Mouse (Mus musculus): Measurements from ENCODE around the gene Sipa1l2. TPM values are rescaled to one million over a fixed set of nuclear protein-coding genes. Genes with fewer than 3 reads are reported as not detected.
A peak's percentile ranks its signal among the peaks of the same experiment; 100 is the strongest.

The Sipa1l2 gene
- total RNA-seq (2017) = 36.1 and 39.0 TPM in 2 replicates

- ATAC-seq (ENCODE audit: extremely low read depth, insufficient number of reproducible peaks, low FRiP score, poor library complexity, severe bottlenecking) = peak; percentile 82
Measured at GRCm38 (mm10) chr8:125569533-125570365, at the start of gene Sipa1l2. Gene Sipa1l2 (minus strand): TSS chr8:125569808.

DNA sequence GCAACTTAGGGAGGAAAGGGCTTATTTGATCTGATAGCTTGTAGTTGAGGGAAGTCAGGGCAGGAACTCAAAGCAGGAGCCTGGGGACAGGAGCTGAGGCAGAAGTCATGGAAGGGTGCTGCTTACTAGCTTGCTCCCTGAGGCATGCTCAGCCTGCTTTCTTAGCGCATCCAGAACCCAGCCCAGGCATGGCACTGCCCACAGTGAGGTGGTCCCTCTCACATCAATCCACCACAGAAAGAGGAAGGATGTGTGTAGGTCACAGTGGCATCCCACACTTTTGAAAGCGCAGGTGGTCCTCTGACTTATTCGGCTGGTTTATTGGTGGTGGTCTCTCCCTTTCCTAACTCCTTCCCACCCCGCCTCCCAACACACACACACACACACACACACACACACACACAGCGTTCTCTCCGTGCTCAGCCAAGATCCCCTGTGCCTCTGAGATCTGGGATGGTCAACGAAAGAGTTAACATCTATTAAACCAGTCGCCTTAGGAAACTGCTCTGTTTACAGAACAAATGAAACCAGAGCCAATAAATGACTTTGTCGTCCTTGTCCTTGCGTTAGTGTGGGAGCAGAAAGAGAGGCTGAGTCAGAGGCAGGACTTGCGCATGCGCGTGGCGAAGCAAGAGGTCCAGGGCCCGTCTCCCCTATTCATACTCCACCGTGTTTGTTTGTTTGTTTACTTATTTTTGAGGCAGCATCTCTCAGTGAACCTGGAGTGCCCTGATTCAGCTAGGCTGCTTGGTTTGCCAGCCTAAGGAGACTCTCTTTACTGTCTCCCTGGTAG, 49.1 kb upstream of the Sipa1l2 start:
- ATAC-seq (ENCODE audit: extremely low read depth, insufficient number of reproducible peaks, low FRiP score, poor library complexity, severe bottlenecking) = no peak

DNA sequence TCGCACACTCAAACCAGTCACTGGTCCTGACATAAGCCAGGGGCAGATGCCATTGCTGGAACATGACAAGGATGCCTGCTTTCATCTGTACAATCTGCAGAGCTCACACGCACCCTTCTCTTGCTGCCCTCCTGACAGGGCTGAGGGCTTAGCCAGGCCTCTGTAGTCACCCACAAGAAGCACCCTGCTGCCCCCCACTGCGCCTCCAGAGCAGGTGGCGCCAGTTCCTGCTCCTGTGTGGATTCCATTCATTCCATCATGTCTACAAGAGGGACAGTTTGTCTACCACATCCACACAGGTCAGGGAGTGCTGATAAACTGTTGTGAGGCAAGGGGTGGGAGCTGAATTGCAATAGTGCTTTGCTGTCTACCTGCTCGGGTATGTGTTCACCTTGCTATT, 47.3 kb upstream of the Sipa1l2 start:
- ATAC-seq (ENCODE audit: extremely low read depth, insufficient number of reproducible peaks, low FRiP score, poor library complexity, severe bottlenecking) = no peak

DNA sequence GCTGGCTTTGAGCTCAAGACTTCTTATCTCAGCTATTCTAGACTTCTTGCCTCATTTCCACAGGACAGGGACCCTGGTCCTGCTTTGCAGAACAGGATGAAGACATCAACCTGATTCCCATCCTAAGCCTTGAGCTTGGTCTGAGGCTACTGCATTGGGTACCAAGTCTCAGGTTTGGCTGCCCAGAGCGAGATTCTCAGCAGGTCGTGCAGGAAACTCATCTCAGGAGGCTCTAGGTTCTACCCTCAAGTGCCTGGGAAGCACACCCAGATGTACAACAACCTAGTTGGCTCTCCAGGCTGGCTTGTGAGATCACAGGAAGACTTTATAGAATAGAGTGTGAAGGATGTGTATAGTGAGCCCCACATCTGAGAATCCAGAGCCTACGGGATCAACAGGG, 46.4 kb upstream of the Sipa1l2 start:
- no peak for ATAC-seq (ENCODE audit: extremely low read depth, insufficient number of reproducible peaks, low FRiP score, poor library complexity, severe bottlenecking)

- no peak for ATAC-seq (ENCODE audit: extremely low read depth, insufficient number of reproducible peaks, low FRiP score, poor library complexity, severe bottlenecking)
Measured at GRCm38 (mm10) chr8:125613552-125613951, 43.9 kb upstream of the Sipa1l2 start.

GRCm38 (mm10) chr8:125611799-125612560, 42.4 kb upstream of the Sipa1l2 start:
- ATAC-seq (ENCODE audit: extremely low read depth, insufficient number of reproducible peaks, low FRiP score, poor library complexity, severe bottlenecking) = no peak

DNA sequence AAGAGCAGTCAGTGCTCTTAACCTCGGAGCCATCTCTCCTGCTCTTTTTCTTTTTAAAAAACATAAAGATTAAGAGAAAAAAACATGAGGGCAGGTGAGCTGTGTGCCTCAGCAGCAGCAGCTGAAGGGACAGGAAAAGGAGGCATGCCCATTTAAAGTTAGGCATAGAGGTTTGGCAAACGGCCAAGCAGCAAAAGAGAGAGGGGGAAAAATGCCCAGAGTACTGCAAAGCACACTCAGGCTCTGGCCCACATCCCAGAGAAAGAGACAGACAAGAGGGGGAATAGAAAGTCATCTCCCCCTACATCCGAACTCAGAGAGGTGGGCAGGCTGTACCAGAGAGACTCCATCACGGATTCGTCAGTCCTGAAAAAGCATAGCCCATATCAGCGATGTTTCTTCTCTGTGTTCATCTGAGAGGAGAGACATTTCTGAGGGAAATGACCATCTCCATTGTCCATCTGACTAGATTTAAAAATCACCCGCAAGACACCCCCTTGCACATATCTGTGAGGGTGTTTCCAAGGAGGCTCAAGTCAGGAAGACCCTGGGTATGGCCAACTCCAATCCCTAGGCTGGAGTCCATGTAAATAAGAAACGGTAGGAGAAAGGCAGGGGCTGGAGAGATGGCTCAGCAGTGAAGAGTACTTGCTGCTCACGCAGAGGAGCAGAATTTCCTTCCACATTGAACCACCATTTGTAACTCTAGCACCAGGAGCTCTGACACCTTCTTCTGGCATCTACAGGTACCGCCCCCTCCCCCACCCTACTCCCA, 41.6 kb upstream of the Sipa1l2 start:
- ATAC-seq (ENCODE audit: extremely low read depth, insufficient number of reproducible peaks, low FRiP score, poor library complexity, severe bottlenecking) = no peak

GRCm38 (mm10) chr8:125609737-125610136, 40.1 kb upstream of the Sipa1l2 start:
- ATAC-seq (ENCODE audit: extremely low read depth, insufficient number of reproducible peaks, low FRiP score, poor library complexity, severe bottlenecking) = no peak

GRCm38 (mm10) chr8:125607714-125608223, 38.2 kb upstream of the Sipa1l2 start:
- ATAC-seq (ENCODE audit: extremely low read depth, insufficient number of reproducible peaks, low FRiP score, poor library complexity, severe bottlenecking) = no peak

DNA sequence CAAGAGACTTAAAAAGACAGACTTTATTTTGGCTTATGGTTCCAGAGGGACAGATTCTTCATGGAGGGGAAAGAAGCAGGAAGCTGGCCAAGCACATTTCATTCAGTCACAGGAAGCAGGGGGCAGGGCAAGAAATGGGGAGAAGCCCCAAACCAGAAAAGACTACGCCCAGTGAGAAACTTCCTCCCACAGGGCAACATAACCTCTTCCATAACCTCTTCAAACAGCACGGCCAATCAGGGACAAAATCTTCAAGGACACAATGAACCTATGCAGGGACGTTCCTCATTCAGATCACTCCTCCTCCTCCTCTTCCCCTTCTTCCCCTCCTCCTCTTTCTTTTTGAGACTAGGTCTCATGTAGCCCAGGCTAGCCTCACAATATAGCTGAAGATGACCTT, 37.3 kb upstream of the Sipa1l2 start:
- no peak for ATAC-seq (ENCODE audit: extremely low read depth, insufficient number of reproducible peaks, low FRiP score, poor library complexity, severe bottlenecking)

DNA sequence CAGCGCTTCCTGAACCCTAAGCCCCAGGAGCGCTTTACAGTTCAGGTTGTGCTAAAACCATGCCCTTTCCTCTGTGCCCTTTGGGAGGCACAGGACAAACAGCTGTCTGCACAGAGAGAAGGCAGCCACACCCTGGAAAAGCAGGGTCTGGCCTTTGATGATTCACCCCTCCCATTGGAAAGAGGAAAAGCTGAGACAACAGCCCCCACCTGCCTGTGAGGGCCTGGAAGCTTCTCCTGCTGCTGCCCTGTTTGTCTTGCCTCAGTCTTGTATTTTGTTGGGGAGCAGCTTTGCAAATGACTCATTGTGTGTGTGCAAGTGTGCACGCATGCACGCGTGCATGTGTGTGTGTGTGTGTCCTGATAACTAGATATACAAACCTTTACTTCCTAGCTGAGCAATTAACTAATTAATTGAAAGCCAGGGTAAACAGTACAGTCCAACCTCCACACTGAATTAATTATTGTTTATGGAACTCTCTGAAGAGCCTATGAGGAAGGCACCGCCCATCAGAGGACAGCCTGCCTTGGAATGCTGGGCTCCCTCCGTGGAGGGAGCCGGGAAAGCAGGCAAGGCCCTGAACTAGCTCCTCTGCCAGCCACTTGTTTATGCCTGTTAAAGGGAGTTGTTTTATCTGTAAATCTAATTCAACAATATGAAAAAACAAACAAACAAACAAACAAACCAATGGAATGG, 35.4 kb upstream of the Sipa1l2 start:
- ATAC-seq (ENCODE audit: extremely low read depth, insufficient number of reproducible peaks, low FRiP score, poor library complexity, severe bottlenecking) = no peak

DNA sequence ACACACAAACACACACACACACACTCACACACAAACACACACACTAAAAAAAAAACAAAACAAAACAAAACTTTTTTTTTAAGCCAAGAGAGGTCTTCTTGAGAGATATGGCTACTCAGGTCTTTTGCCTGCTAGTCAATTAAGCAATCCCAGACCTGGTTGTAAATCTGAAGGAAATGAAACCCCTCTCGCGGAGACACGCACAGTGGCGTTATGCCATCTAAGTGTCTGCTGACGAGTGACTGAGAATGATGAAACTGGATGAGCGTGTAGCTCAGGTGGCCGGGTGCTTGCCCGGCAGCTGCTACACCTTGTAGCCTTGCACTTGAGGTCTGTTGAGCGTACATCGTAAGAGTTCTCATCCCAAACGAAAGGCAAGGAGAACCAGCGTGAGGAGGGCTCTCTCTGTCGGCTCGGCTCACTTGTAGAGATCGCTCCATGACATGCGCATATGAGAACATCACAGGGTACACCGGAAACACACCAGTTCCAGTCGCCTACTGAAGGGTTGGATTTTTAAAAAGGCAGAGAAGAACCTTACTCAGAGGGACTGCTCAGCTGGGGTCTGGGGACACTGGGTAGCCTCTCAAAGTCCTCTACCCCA, 34.7 kb upstream of the Sipa1l2 start:
- no peak for ATAC-seq (ENCODE audit: extremely low read depth, insufficient number of reproducible peaks, low FRiP score, poor library complexity, severe bottlenecking)

GRCm38 (mm10) chr8:125603312-125603840, 33.8 kb upstream of the Sipa1l2 start:
- no peak for ATAC-seq (ENCODE audit: extremely low read depth, insufficient number of reproducible peaks, low FRiP score, poor library complexity, severe bottlenecking)

DNA sequence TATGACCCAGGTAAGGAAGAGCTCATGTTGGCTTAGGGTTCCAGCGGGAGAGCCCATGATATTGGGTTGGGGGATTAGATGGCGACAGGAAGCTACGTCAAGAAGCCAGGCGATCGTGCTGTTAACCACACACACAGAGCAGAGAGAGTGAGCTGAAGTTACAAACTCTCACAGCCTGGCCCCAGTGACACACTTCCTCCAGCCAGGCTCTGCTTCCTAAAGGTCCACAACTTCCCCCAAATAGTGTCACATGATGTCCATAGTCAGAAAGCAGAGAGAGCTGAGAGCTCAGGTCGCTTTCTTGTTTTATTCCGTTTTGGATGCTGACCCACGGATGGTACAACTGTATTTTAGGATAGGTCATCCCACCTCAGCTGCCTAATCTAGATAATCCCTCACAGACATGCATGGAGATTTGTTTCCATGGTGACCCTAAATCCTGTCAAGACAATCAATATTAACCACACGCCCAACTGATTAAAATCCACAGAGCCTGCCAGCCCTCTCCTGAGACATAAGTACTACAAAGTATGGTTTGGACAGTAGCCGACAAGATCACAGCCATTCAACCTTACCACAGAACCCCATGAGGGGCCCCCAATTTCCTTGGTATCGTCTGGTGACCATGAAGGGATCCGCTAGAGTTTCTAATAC, 30.6 kb upstream of the Sipa1l2 start:
- 0 out of 2 replicates have a peak, but pooled peaks have one; percentile 13 for ATAC-seq (ENCODE audit: extremely low read depth, insufficient number of reproducible peaks, low FRiP score, poor library complexity, severe bottlenecking)

- no peak for ATAC-seq (ENCODE audit: extremely low read depth, insufficient number of reproducible peaks, low FRiP score, poor library complexity, severe bottlenecking)
Measured at GRCm38 (mm10) chr8:125595571-125596508, 26.2 kb upstream of the Sipa1l2 start.

DNA sequence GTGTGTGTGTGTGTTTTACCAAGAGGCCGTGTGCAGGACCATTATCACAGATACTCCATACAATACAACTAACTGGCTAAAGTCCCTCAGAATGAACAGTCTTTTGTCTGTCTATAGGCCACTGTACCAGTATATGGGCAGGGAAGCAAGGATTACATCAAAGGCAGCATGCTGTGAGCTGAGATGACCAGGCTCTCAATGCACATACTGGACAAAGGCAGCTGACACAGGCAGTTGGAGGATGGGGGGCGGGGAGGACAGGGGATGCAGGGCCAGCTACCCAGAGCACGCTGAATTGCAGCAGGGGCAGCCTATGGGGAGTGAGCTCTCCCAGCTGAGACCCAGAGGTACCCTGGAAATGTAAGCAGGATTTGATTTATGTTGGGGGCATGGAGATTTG, 20.8 kb upstream of the Sipa1l2 start:
- ATAC-seq (ENCODE audit: extremely low read depth, insufficient number of reproducible peaks, low FRiP score, poor library complexity, severe bottlenecking) = no peak
